Mouse (Mus musculus): ENCODE data around the gene Phtf1.

- no peak for TF ChIP-seq CTCF (IDR thresholded peaks at IDR 0.05; ENCODE audit: low read depth, low read length)
- no peak for TF ChIP-seq EP300 (IDR thresholded peaks at IDR 0.05; ENCODE audit: insufficient read depth, low read depth, low read length)
Measured at GRCm38 (mm10) chr3:103985194-103985593, 17.3 kb downstream of the Phtf1 start.
